Mouse (Mus musculus) heart, postnatal 0 days (tissue): ENCODE results near the gene Scrn2.

Source experiments
- CTCF ChIP-seq: IDR thresholded peaks from 2 replicates; pipeline ENCODE4 v1.5.1; 2016; ENCODE audit warnings: antibody characterized with exemption, control low read depth, low read depth
- EP300 ChIP-seq: IDR thresholded peaks from 2 replicates; pipeline ENCODE4 v1.6.1; 2016; ENCODE audit warnings: antibody characterized with exemption, low read depth

GRCm38 (mm10) chr11:96997380-96997956 is 32.3 kb upstream of the Scrn2 start:
- TF ChIP-seq EP300 (no peak), CTCF (no peak)
